In genomic region chr1:57852562-57853271, GRCm38 (mm10) we compare ENCODE assay signal across 9 mouse cellular contexts.
DNase-seq lines count a peak whose midpoint lies in the region; ATAC-seq and TF ChIP-seq lines count a peak whose summit lies in the region.
"Had no signal": no experiment of that assay in that cellular context is flagged by ENCODE, and none has a peak within 500 bp of the region (broad histone marks: within the 10 kb centered on the region; RNA-seq: fewer than 3 reads in every experiment).

No protein-coding gene starts in this region.

- intact Hi-C loops in left cerebral cortex, postnatal 36 days (cut with DNase I): no loop called here

- no peak overlapping the region for H3ac ChIP-seq in myocyte (ENCODE audit: control insufficient read depth, insufficient read length)

- no peak overlapping the region for H3K9ac ChIP-seq in kidney, embryonic 14.5 days (ENCODE audit: low read depth, low read length)
- no peak overlapping the region for H3K9ac ChIP-seq in embryonic facial prominence, embryonic 15.5 days
- H3K9ac ChIP-seq: liver, embryonic 14.5 days had no signal

- H3K4me3 ChIP-seq in kidney, embryonic 14.5 days (ENCODE audit: low read length): no peak overlapping the region
- no peak overlapping the region for H3K4me3 ChIP-seq in embryonic facial prominence, embryonic 15.5 days (replicated peaks)
- H3K4me3 ChIP-seq in myocyte: no peak overlapping the region
- no peak overlapping the region for H3K4me3 ChIP-seq in hindbrain, embryonic 10.5 days

- H3K4me1 ChIP-seq in kidney, embryonic 14.5 days (ENCODE audit: control insufficient read depth, insufficient read depth, low read length): no peaks in the 10 kb centered on the region
- peaks cover 22% of the 10 kb centered on the region for H3K4me1 ChIP-seq in embryonic facial prominence, embryonic 15.5 days
- H3K4me1 ChIP-seq in hindbrain, embryonic 10.5 days (replicated peaks): peaks cover 32% of the 10 kb centered on the region

- no peaks in the 10 kb centered on the region for H3K36me3 ChIP-seq in kidney, embryonic 14.5 days (ENCODE audit: control insufficient read depth, insufficient read depth, low read length)
- peaks cover 14% of the 10 kb centered on the region for H3K36me3 ChIP-seq in embryonic facial prominence, embryonic 15.5 days
- no peaks in the 10 kb centered on the region for H3K36me3 ChIP-seq in myocyte (ENCODE audit: control insufficient read depth, insufficient read depth)
- H3K36me3 ChIP-seq in hindbrain, embryonic 10.5 days: no peaks in the 10 kb centered on the region

- WGBS in kidney, embryonic 14.5 days: 69% methylated on average over 12 of the region's 12 CpGs
- WGBS in embryonic facial prominence, embryonic 15.5 days: 49% methylated on average over 12 of the region's 12 CpGs
- WGBS in hindbrain, embryonic 10.5 days: 89% methylated on average over 12 of the region's 12 CpGs

- DNase-seq in kidney, postnatal 14 days: peak; percentile 19
- peak; percentile 28 for DNase-seq in induced T-regulatory cell, adult 2 months (ENCODE audit: low read depth)
- no peak for DNase-seq in hindbrain, embryonic 10.5 days (ENCODE audit: low spot score)
- DNase-seq in left cerebral cortex, postnatal 36 days (ENCODE audit: low spot score in 2 of 2): no peak

- ATAC-seq in kidney, embryonic 14.5 days (ENCODE audit: low FRiP score, low TSS enrichment): no peak
- peak; percentile 75 for ATAC-seq in embryonic facial prominence, embryonic 15.5 days (ENCODE audit: insufficient number of reproducible peaks, low FRiP score, low TSS enrichment, low read depth)
- ATAC-seq in erythroblast, adult 5-6 weeks (replicated peaks; ENCODE audit: low FRiP score, poor library complexity, severe bottlenecking): no peak

- H3K9me3 ChIP-seq in kidney, embryonic 14.5 days (ENCODE audit: control insufficient read depth, low read length): no peaks in the 10 kb centered on the region
- H3K9me3 ChIP-seq in embryonic facial prominence, embryonic 15.5 days (replicated peaks): no peaks in the 10 kb centered on the region
- H3K9me3 ChIP-seq in hindbrain, embryonic 10.5 days: no peaks in the 10 kb centered on the region

- no peak overlapping the region for H3K27ac ChIP-seq in kidney, embryonic 14.5 days (ENCODE audit: low read depth, low read length)
- H3K27ac ChIP-seq in embryonic facial prominence, embryonic 15.5 days (replicated peaks): peak overlapping the region; percentile 78
- no peak overlapping the region for H3K27ac ChIP-seq in hindbrain, embryonic 10.5 days
- H3K27ac ChIP-seq: liver, embryonic 14.5 days had no signal

- no peak for TF ChIP-seq POLR2A in myocyte (IDR thresholded peaks at IDR 0.05; ENCODE audit: insufficient read length, low read depth)

- H3K79me2 ChIP-seq in myocyte (ENCODE audit: control insufficient read depth, insufficient read depth): no peaks in the 10 kb centered on the region

- H3K27me3 ChIP-seq in kidney, embryonic 14.5 days (ENCODE audit: control insufficient read depth, insufficient read depth, low read length): no peaks in the 10 kb centered on the region
- no peaks in the 10 kb centered on the region for H3K27me3 ChIP-seq in embryonic facial prominence, embryonic 15.5 days
- H3K27me3 ChIP-seq in myocyte (ENCODE audit: control insufficient read depth, insufficient read depth, insufficient read length): no peaks in the 10 kb centered on the region
- H3K27me3 ChIP-seq in hindbrain, embryonic 10.5 days (ENCODE audit: insufficient read depth, poor library complexity, severe bottlenecking): no peaks in the 10 kb centered on the region

- no peak overlapping the region for H3K4me2 ChIP-seq in kidney, embryonic 14.5 days (replicated peaks; ENCODE audit: low read depth, low read length)
- peak overlapping the region; percentile 28 for H3K4me2 ChIP-seq in embryonic facial prominence, embryonic 15.5 days (replicated peaks)
- H3K4me2 ChIP-seq in myocyte (ENCODE audit: low read depth): peak overlapping the region; percentile 42

TF ChIP-seq in myocyte, 11 proteins besides CTCF, POLR2A, EP300 and RAD21:
- TF ChIP-seq MYOD1 (IDR thresholded peaks at IDR 0.05; ENCODE audit: control insufficient read depth in 1 of 3, insufficient read length in 2 of 3, low read depth in 2 of 3) (no peak), REST (IDR thresholded peaks at IDR 0.05; ENCODE audit: insufficient read depth, insufficient read length) (no peak), USF1 (IDR thresholded peaks at IDR 0.05; ENCODE audit: low read depth) (no peak), CEBPB (IDR thresholded peaks at IDR 0.05; ENCODE audit: insufficient read depth, poor library complexity, severe bottlenecking) (no peak), TCF12 (IDR thresholded peaks at IDR 0.05; ENCODE audit: insufficient read depth, poor library complexity, severe bottlenecking) (no peak), TCF3 (IDR thresholded peaks at IDR 0.05; ENCODE audit: insufficient read length, low read depth) (no peak), SRF (IDR thresholded peaks at IDR 0.05; ENCODE audit: control insufficient read depth, insufficient read length, low read depth) (no peak), E2F4 (IDR thresholded peaks at IDR 0.05; ENCODE audit: insufficient read depth) (no peak), MAX (IDR thresholded peaks at IDR 0.05; ENCODE audit: low read depth) (no peak), MYOG (IDR thresholded peaks at IDR 0.05; ENCODE audit: control insufficient read depth in 1 of 3, insufficient read depth in 1 of 3, insufficient read length in 2 of 3, low read depth in 2 of 3) (no peak), POLR2AphosphoS2 (IDR thresholded peaks at IDR 0.05; ENCODE audit: insufficient read length, low read depth) (no peak)

Comparison
In these comparisons a context has a peak if more than half of its experiments do, and no peak if none do; other contexts are left out.
1. DNase-seq: peak in kidney, postnatal 14 days (single experiment) and induced T-regulatory cell, adult 2 months (single experiment); none in hindbrain, embryonic 10.5 days (single experiment) and left cerebral cortex, postnatal 36 days (0 of 2).